In the genomic region with DNA sequence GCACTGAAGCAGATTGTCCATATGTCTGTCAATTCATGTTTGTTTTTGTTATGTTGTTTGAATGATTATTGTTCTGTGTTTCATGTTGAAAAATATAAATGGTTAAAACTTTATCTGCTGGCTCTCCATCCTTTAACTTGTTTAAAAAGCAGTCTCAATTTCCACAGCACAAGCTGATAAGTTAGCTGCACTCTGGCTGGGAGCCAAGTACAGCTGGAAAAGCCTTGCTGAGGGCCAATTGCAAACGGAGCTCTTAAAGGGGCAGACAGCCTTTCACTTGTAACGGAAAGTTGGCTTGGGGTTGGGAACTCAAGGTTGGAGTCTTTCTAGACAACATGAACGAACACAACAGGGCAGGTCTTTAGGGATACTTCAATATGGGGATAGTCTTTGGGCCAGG, we compare ENCODE assay signal across 6 mouse cellular contexts.
A peak's percentile ranks its signal among the peaks of the same experiment; 100 is the strongest.
DNase-seq lines count a peak whose midpoint lies in the region; TF ChIP-seq lines count a peak whose summit lies in the region.
"Not testable (repeated sequence)": the region's sequence is repeated elsewhere in the genome, so short reads cannot be mapped to it uniquely, and the experiment has no call there.

No protein-coding gene starts in this region.

- not testable (repeated sequence) for H3K4me3 ChIP-seq in liver, adult 2 months (ENCODE audit: insufficient read depth, low read depth, low read length)

- TF ChIP-seq CTCF in liver, adult 2 months (IDR thresholded peaks at IDR 0.05; ENCODE audit: low read depth, low read length) = not testable (repeated sequence)

- not testable (repeated sequence) for H3K4me1 ChIP-seq in liver, adult 2 months (ENCODE audit: control insufficient read depth, insufficient read depth, low read length)

- WGBS in liver, adult 2 months = 62% methylated on average over 3 of the region's 3 CpGs

- not testable (repeated sequence) for H3K27ac ChIP-seq in liver, adult 2 months (replicated peaks; ENCODE audit: insufficient read depth, low read depth, low read length)

- peak; percentile 10 for DNase-seq in adrenal gland, postnatal 14 days
- peak; percentile 5 for DNase-seq in gastrocnemius, postnatal 14 days
- peak; percentile 6 to 20 for DNase-seq in heart, postnatal 10 days
- DNase-seq in heart, postnatal 4 days = peak; percentile 23
- peak; percentile 27 for DNase-seq in liver, adult 2 months (ENCODE audit: extremely low read depth, low read depth, low spot score)
- DNase-seq in testis, postnatal 10 days (ENCODE audit: low spot score) = peak; percentile 38

- not testable (repeated sequence) for H3K79me2 ChIP-seq in liver, adult 2 months (ENCODE audit: control insufficient read depth, insufficient read depth, low read length)

- not testable (repeated sequence) for TF ChIP-seq POLR2A in liver, adult 2 months (IDR thresholded peaks at IDR 0.05; ENCODE audit: extremely low read depth, insufficient read depth, low read length)

- intact Hi-C loops in gastrocnemius, postnatal 14 days (cut with DNase I; ENCODE audit: low total_unique reads); heart, postnatal 10 days (cut with DNase I): not testable (repeated sequence)

- not testable (repeated sequence) for H3K36me3 ChIP-seq in liver, adult 2 months (ENCODE audit: control insufficient read depth, insufficient read depth, low read length)

- not testable (repeated sequence) for H3K9ac ChIP-seq in liver, adult 2 months (ENCODE audit: low read depth, low read length)

- H3K27me3 ChIP-seq in liver, adult 2 months (ENCODE audit: control insufficient read depth, insufficient read depth, low read length) = not testable (repeated sequence)
